Mouse (Mus musculus): Measurements from ENCODE around the gene Fblim1. TPM values are rescaled to one million over a fixed set of nuclear protein-coding genes. Genes with fewer than 3 reads are reported as not detected.
"Not testable (repeated sequence)": the region's sequence is repeated elsewhere in the genome, so short reads cannot be mapped to it uniquely, and the experiment has no call there.

Gene Fblim1
- polyA plus RNA-seq, 1 experiment from 2014 or later, result 29.1 TPM

DNA sequence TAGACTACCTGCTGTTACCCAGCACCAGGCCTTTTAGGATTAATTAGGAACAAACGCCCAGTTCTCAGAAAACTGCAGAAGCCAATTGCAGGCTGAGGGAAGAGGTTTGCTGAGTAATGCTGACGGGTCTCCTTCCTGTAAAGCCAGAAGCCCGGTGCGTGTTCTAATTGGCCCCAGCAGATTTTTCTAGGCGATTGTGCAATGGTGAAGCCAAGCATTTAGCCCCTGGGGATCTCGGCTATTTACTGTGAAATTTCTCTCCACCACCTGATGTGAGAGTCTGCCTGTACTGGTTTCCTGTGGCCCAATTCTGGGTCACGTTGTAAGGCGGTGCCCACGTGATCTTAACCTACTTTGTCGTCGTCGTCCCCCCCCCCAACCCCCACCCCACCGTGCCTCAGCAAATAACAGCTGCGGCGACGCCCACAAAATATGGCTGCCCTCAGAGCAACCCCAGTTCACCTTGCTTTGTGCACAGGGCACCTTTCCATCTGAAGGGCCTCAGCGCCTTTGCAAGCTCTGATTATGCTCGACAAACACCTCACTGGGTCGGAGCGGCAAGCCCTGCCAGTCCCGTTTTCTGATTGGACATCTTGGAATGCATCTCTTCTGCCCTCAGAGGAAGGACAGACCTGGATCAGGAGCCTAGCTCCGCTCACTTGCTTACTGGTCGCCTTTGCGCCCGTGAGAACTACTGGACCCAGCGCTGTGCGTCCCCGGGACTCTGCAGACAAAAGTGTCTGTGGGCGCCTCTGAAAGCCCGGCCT, 46.6 kb downstream of the Fblim1 start:
- H3K9ac ChIP-seq (replicated peaks; ENCODE audit: low read depth, low read length), result peak overlapping the region; percentile 32
- peak overlapping the region; percentile 89 for H3K27ac ChIP-seq (ENCODE audit: low read depth, low read length)
- H3K4me1 ChIP-seq (ENCODE audit: control insufficient read depth, insufficient read depth, low read length), result peaks cover 7% of the 10 kb centered on the region; the same call in 1 of the 2 replicates
- 0% methylated on average over 30 of the region's 30 CpGs for WGBS
- H3K36me3 ChIP-seq (ENCODE audit: control insufficient read depth, insufficient read depth, low read length), result no peaks in the 10 kb centered on the region
- ATAC-seq (ENCODE audit: low read depth), result peak; percentile 77
- H3K4me2 ChIP-seq (ENCODE audit: low read depth, low read length), result peak overlapping the region; percentile 73
- no peaks in the 10 kb centered on the region for H3K9me3 ChIP-seq (ENCODE audit: control insufficient read depth, low read length)
- H3K27me3 ChIP-seq (ENCODE audit: control insufficient read depth, insufficient read depth, low read length), result no peaks in the 10 kb centered on the region
- H3K4me3 ChIP-seq (ENCODE audit: low read depth, low read length), result peak overlapping the region; percentile 29

DNA sequence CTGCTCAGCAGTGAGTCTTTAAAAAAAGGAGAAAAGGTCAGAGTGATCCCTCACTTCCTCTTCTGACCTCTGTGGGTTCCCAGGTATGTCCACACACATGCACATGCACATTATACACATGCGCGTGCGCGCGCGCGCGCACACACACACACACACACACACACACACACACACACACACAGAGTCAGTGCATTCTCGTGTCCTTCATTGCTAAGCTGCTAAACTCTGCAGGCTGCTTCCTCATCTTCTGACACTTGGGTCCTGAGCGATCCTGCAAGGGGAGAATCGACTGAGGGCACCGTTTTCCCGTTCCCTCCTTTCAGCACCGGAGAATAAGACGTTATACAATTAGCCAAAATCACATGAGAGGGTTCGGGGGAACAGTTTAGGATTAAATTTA, 47.2 kb downstream of the Fblim1 start:
- ATAC-seq (ENCODE audit: low read depth), result no peak
- no peaks in the 10 kb centered on the region for H3K36me3 ChIP-seq (ENCODE audit: control insufficient read depth, insufficient read depth, low read length)
- WGBS, result 11% methylated on average over 16 of the region's 16 CpGs

GRCm38 (mm10) chr4:141556163-141556562, 49.7 kb downstream of the Fblim1 start:
- not testable (repeated sequence) for H3K27me3 ChIP-seq (ENCODE audit: control insufficient read depth, insufficient read depth, low read length); H3K4me3 ChIP-seq (ENCODE audit: low read depth, low read length); H3K36me3 ChIP-seq (ENCODE audit: control insufficient read depth, insufficient read depth, low read length); H3K4me1 ChIP-seq (ENCODE audit: control insufficient read depth, insufficient read depth, low read length); H3K4me2 ChIP-seq (ENCODE audit: low read depth, low read length); H3K27ac ChIP-seq (ENCODE audit: low read depth, low read length); H3K9me3 ChIP-seq (ENCODE audit: control insufficient read depth, low read length); H3K9ac ChIP-seq (replicated peaks; ENCODE audit: low read depth, low read length)
- peak; percentile 44; the same call in 1 of the 2 replicates for ATAC-seq (ENCODE audit: low read depth)
- WGBS, result 65% methylated on average over 5 of the region's 6 CpGs

More for the DNA sequence above, 47.2 kb downstream of the Fblim1 start:
- H3K27me3 ChIP-seq (ENCODE audit: control insufficient read depth, insufficient read depth, low read length), result no peaks in the 10 kb centered on the region
- H3K27ac ChIP-seq (ENCODE audit: low read depth, low read length), result peak overlapping the region; percentile 89
- H3K4me1 ChIP-seq (ENCODE audit: control insufficient read depth, insufficient read depth, low read length), result peaks cover 7% of the 10 kb centered on the region; the same call in 1 of the 2 replicates
- peak overlapping the region; percentile 32; the same call in 1 of the 2 replicates for H3K9ac ChIP-seq (replicated peaks; ENCODE audit: low read depth, low read length)
- no peaks in the 10 kb centered on the region for H3K9me3 ChIP-seq (ENCODE audit: control insufficient read depth, low read length)
- H3K4me3 ChIP-seq (ENCODE audit: low read depth, low read length), result peak overlapping the region; percentile 29
- peak overlapping the region; percentile 73 for H3K4me2 ChIP-seq (ENCODE audit: low read depth, low read length)

DNA sequence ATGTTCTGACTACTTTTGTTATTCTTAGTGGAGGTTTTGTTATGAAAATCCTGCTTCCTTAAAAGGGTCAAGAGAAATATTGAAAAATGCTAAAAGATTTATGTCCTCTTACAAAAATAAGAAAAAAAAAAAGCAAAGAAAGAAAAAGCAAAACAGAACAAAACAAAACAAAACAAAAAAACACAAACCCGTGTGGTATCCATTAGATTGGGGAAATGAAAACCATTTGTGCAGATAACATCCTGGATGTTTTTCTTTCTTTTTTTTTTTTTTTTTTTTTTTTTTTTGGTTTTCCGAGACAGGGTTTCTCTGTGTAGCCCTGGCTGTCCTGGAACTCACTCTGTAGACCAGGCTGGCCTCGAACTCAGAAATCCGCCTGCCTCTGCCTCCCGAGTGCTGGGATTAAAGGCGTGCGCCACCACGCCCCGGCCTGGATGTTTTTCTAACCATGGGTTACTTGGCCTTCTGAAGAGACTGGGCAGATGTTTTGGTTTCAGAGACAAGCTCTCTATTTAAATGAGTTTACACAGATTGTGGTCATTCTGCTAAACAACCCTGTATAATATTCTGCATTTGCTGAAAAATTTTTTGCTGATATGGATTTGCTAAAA, 51.5 kb downstream of the Fblim1 start:
- WGBS, result 93% methylated on average over 7 of the region's 9 CpGs
- H3K27me3 ChIP-seq (ENCODE audit: control insufficient read depth, insufficient read depth, low read length); H3K27ac ChIP-seq (ENCODE audit: low read depth, low read length); H3K4me2 ChIP-seq (ENCODE audit: low read depth, low read length); H3K4me3 ChIP-seq (ENCODE audit: low read depth, low read length); ATAC-seq (ENCODE audit: low read depth); H3K9ac ChIP-seq (replicated peaks; ENCODE audit: low read depth, low read length); H3K4me1 ChIP-seq (ENCODE audit: control insufficient read depth, insufficient read depth, low read length); H3K9me3 ChIP-seq (ENCODE audit: control insufficient read depth, low read length); H3K36me3 ChIP-seq (ENCODE audit: control insufficient read depth, insufficient read depth, low read length): not testable (repeated sequence)

GRCm38 (mm10) chr4:141552484-141552883, 53.4 kb downstream of the Fblim1 start:
- Histone ChIP-seq H3K4me2 (ENCODE audit: low read depth, low read length) (no peak overlapping the region), H3K36me3 (ENCODE audit: control insufficient read depth, insufficient read depth, low read length) (no peaks in the 10 kb centered on the region), H3K27ac (ENCODE audit: low read depth, low read length) (no peak overlapping the region), H3K9ac (replicated peaks; ENCODE audit: low read depth, low read length) (no peak overlapping the region), H3K9me3 (ENCODE audit: control insufficient read depth, low read length) (no peaks in the 10 kb centered on the region), H3K4me1 (ENCODE audit: control insufficient read depth, insufficient read depth, low read length) (peaks cover 9% of the 10 kb centered on the region; the same call in 1 of the 2 replicates), H3K4me3 (ENCODE audit: low read depth, low read length) (no peak overlapping the region), H3K27me3 (ENCODE audit: control insufficient read depth, insufficient read depth, low read length) (no peaks in the 10 kb centered on the region)
- 53% methylated on average over 2 of the region's 2 CpGs for WGBS
- no peak for ATAC-seq (ENCODE audit: low read depth)

DNA sequence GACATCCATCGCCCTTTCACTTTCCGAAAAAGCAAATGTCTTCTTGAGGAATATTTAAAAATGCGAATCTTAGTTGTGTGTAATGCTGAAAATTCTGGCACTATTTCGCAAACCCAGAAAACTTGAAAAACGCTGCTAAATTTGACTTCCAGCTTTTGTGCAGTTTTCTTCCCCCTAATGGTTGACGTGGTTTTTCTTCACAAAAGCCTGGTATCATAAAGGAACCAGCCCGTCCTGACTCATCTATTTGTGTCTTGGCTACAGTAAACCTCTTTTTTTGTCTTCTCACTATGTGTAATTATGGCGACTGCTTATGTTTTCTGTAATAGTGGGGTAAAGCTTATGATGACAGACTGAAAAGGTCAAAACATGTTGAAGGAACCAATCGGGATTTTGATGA, 58.6 kb downstream of the Fblim1 start:
- no peaks in the 10 kb centered on the region for H3K9me3 ChIP-seq (ENCODE audit: control insufficient read depth, low read length)
- no peak for ATAC-seq (ENCODE audit: low read depth)
- peak overlapping the region; percentile 98 for H3K4me2 ChIP-seq (ENCODE audit: low read depth, low read length)
- H3K27ac ChIP-seq (ENCODE audit: low read depth, low read length), result peak overlapping the region; percentile 100
- peaks cover 12% of the 10 kb centered on the region; the same call in 1 of the 2 replicates for H3K4me1 ChIP-seq (ENCODE audit: control insufficient read depth, insufficient read depth, low read length)
- H3K36me3 ChIP-seq (ENCODE audit: control insufficient read depth, insufficient read depth, low read length), result no peaks in the 10 kb centered on the region
- no peaks in the 10 kb centered on the region for H3K27me3 ChIP-seq (ENCODE audit: control insufficient read depth, insufficient read depth, low read length)
- peak overlapping the region; percentile 64 for H3K4me3 ChIP-seq (ENCODE audit: low read depth, low read length)
- peak overlapping the region; percentile 98 for H3K9ac ChIP-seq (replicated peaks; ENCODE audit: low read depth, low read length)
- 22% methylated on average over 9 of the region's 9 CpGs for WGBS

GRCm38 (mm10) chr4:141546334-141547200, 59.3 kb downstream of the Fblim1 start:
- no peaks in the 10 kb centered on the region for H3K9me3 ChIP-seq (ENCODE audit: control insufficient read depth, low read length)
- H3K27me3 ChIP-seq (ENCODE audit: control insufficient read depth, insufficient read depth, low read length), result no peaks in the 10 kb centered on the region
- ATAC-seq (ENCODE audit: low read depth), result peak; percentile 88
- peak overlapping the region; percentile 64 for H3K4me3 ChIP-seq (ENCODE audit: low read depth, low read length)
- peak overlapping the region; percentile 98 for H3K4me2 ChIP-seq (ENCODE audit: low read depth, low read length)
- H3K9ac ChIP-seq (replicated peaks; ENCODE audit: low read depth, low read length), result peak overlapping the region; percentile 98
- 2% methylated on average over 58 of the region's 98 CpGs for WGBS
- peak overlapping the region; percentile 100 for H3K27ac ChIP-seq (ENCODE audit: low read depth, low read length)
- peaks cover 12% of the 10 kb centered on the region; the same call in 1 of the 2 replicates for H3K4me1 ChIP-seq (ENCODE audit: control insufficient read depth, insufficient read depth, low read length)
- H3K36me3 ChIP-seq (ENCODE audit: control insufficient read depth, insufficient read depth, low read length), result no peaks in the 10 kb centered on the region

DNA sequence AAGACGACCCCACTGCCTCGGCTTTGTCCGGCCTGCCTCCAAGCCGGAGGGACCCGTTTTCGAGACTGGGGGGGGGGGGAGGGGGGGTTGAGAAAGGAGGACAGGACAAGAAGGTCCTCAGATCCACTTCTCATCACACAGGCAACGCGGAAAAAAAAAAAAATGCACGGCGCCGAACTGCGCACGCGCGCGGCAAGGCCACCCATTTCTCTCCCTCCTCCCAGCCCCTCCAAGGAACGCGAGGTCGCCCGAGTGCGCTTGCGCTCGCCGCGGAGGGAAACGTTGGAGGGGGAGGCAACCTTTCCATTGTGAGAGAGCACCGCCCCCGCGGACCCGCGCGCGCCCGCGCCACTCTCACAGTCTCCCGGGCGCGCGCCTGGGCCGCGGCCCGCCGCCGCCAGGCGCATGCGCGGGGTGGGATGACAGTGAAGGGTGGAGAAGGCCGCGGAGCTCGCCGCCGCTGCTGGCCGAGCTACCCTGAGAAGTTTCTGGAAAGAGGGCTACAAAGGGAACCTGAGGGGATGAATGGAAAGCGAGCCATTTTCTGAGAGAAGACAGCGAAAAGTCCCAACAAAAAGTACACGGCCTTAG, 60.1 kb downstream of the Fblim1 start:
- Histone ChIP-seq H3K27me3 (ENCODE audit: control insufficient read depth, insufficient read depth, low read length) (no peaks in the 10 kb centered on the region), H3K4me3 (ENCODE audit: low read depth, low read length) (peak overlapping the region; percentile 64), H3K9ac (replicated peaks; ENCODE audit: low read depth, low read length) (peak overlapping the region; percentile 98), H3K36me3 (ENCODE audit: control insufficient read depth, insufficient read depth, low read length) (no peaks in the 10 kb centered on the region), H3K4me1 (ENCODE audit: control insufficient read depth, insufficient read depth, low read length) (peaks cover 12% of the 10 kb centered on the region; the same call in 1 of the 2 replicates), H3K9me3 (ENCODE audit: control insufficient read depth, low read length) (no peaks in the 10 kb centered on the region), H3K4me2 (ENCODE audit: low read depth, low read length) (peak overlapping the region; percentile 98), H3K27ac (ENCODE audit: low read depth, low read length) (peak overlapping the region; percentile 100)
- peak; percentile 56 for ATAC-seq (ENCODE audit: low read depth)
- 0% methylated on average over 43 of the region's 56 CpGs for WGBS
